Mouse (Mus musculus): ENCODE results near the gene Rassf8.

Gene Rassf8

GRCm38 (mm10) chr6:145746132-145746849, at the start of gene Rassf8:
TSS of gene Rassf8 (plus strand) at chr6:145746748.
- peak; percentile 93 for DNase-seq (ENCODE audit: low spot score)

GRCm38 (mm10) chr6:145701021-145701540, 45.5 kb upstream of the Rassf8 start:
- DNase-seq (ENCODE audit: low spot score) = no peak

- DNase-seq (ENCODE audit: low spot score) = no peak
Observed at GRCm38 (mm10) chr6:145703667-145704066, 42.9 kb upstream of the Rassf8 start.

DNA sequence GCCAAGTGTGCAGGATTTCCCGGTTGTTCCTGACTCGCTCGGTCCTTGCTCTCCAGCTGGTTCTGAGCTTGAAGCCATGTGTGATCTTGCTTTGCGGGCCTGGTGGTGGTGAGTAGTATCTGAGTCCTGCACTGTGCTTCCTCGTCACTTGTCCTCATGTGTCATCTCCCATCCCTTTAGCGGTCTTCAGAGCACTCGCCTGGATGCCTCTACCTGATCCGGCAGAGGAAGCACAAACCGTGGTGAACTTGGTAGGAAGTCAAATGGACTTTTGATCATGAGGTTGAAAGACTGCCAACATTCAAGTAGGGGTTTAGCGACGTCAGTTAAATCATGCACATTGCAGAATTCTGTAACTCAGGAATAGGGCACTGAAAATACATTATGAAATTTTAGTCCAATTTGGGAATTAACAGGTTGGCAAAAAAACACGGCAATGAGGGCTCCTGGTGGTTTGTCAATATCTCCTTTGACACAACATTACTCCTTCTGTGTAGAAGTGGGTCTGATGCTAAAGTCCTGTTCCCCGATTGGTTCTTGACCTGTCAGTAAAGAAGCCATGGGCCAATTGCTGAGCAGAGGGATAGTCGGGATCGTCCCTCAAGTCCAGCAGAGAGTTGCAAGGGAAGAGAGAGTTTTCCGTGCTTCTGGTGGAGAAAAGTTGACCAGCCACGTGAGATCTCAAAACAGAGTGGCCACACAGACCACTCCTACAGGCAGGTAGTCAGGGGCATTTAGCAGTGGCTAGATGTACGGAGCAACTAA, 36.4 kb upstream of the Rassf8 start:
- no peak for DNase-seq (ENCODE audit: low spot score)

DNA sequence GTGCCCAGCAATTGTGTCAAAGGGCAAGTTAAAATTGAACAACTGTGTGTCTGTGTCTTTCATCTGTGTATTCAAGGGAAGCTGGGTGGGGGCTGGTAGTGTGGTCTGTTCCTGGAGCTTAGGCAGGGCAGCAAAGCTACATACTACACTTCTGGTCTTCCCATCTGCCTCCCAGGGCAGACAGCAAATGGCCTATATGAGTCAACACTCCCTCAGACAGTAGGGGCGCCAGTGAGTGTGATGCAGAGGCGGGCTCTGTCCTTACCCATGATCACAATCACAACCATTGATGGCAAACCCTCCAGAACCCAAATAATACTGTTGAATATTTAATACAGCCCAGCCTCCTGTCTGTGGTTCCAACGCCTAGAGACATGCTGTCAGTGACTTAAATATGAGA, 35.8 kb upstream of the Rassf8 start:
- no peak for DNase-seq (ENCODE audit: low spot score)

- no peak for DNase-seq (ENCODE audit: low spot score)
Observed at GRCm38 (mm10) chr6:145711320-145711719, 35.2 kb upstream of the Rassf8 start.

GRCm38 (mm10) chr6:145713241-145714114, 33.1 kb upstream of the Rassf8 start:
- DNase-seq (ENCODE audit: low spot score) = no peak

- no peak for DNase-seq (ENCODE audit: low spot score)
Observed at GRCm38 (mm10) chr6:145714131-145714530, 32.4 kb upstream of the Rassf8 start.

DNA sequence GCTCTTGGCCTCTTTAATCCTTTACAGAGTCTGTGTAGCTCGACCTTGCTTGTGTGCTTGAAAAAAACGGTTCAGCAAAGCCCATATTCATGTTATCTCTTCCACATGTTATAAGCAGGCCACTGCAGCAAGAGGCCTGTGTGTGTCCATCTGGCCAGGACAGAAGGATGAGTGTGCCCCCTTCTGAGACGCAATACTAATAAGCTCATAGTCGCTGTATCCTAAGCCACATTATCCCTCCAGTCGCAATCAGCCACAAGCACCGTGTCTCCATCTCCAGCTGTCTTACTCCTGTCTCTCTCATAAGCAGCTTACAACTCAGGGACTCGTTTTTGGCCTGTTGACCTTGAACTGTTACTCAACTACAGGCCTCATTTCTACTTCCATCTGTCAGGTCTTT, 24.0 kb upstream of the Rassf8 start:
- DNase-seq (ENCODE audit: low spot score) = peak; percentile 52

DNA sequence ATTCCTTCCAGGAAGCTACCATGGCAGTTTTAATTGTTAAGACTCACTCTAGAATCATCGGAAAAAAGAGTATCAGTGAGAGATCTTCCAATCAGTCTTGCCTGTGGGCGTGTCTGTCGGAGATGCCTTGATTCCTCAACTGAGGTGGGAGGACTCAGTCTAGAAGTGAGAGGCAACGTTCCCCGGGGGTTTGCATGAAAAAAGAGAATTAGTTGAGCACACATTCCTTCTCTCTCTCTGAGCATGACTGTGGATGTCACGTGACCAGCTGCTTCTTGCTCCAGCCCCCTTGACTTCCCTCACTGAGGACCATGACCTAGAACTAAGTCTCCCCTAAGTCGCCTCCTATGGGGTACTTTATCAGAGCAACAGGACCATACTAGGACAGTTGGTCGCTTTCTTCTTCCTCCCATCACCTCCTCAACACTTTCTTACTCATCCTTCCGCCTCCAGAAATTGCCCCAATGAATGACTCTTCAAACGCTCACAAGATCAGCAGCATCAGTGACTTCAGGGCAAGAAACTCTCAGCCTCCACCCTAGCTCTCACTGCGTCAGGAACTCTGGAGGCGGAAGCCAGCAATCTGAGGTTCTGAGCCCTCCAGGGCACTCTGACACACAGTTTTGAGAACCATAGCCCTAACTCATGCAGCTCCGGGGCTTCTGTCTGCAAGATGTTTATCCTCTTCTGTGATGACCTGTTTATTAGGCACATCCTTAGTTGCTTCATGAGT, 23.3 kb upstream of the Rassf8 start:
- no peak for DNase-seq (ENCODE audit: low spot score)

GRCm38 (mm10) chr6:145725849-145726248, 20.7 kb upstream of the Rassf8 start:
- DNase-seq (ENCODE audit: low spot score) = no peak

DNA sequence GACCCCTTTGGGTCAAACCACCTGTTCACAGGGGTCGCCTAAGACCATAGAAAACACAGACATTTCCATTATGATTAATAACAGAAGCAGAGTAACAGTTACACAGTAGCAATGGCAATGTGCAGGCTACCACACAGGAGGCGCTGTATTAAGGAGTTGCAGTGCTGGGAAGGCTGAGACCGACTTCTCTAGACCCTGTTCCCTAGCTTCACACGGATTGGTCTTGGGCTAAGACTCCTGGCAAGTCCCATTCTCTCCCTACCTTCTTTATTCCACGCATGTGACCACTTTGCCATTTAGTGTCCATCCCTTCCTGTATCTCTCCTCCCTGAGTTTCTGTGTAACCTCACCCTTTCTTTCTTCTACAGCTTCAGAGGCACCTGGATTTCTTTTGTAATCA, 19.6 kb upstream of the Rassf8 start:
- DNase-seq (ENCODE audit: low spot score) = no peak

DNA sequence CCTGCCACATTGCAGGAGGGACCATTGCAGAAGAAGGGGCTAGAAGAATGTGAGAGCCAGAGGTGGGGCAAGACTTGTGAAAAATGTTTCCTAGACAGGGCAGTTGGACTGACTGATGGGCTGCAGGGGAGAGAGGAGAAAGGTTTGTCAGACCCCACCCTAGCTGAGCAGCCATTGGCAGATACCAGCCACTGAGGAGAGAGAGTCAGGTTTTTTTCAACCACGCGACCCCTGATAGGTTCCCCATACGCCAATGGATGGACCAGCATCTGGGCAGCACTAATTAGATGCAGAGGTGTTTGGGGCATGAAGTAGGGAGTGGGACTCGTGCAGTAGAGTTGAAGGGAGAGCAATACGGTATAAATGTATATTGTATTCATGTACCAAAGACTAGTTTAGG, 13.7 kb upstream of the Rassf8 start:
- no peak for DNase-seq (ENCODE audit: low spot score)

GRCm38 (mm10) chr6:145733276-145733675, 13.3 kb upstream of the Rassf8 start:
- no peak for DNase-seq (ENCODE audit: low spot score)

DNA sequence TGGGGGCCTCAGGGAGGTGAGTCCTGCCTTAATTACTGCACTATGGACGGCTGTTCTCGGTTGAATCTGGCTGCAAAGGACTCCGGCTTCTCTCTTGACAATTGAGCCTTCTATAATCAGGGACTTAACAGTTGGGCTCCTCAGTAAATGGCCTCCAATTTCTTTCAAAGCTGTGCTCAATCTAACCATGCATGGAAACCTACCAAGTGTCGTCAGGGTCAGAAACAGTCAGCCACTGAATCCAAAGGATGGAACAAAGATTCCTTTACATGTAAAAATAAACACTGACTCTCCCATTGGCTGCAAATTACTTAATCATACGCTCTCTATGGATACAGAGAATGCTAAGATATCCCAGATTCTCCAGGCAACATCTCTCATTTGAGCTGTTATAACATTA, 12.6 kb upstream of the Rassf8 start:
- DNase-seq (ENCODE audit: low spot score) = no peak

- DNase-seq (ENCODE audit: low spot score) = no peak
Observed at GRCm38 (mm10) chr6:145736099-145736498, 10.4 kb upstream of the Rassf8 start.

- no peak for DNase-seq (ENCODE audit: low spot score)
Observed at GRCm38 (mm10) chr6:145739231-145739630, 7.3 kb upstream of the Rassf8 start.

DNA sequence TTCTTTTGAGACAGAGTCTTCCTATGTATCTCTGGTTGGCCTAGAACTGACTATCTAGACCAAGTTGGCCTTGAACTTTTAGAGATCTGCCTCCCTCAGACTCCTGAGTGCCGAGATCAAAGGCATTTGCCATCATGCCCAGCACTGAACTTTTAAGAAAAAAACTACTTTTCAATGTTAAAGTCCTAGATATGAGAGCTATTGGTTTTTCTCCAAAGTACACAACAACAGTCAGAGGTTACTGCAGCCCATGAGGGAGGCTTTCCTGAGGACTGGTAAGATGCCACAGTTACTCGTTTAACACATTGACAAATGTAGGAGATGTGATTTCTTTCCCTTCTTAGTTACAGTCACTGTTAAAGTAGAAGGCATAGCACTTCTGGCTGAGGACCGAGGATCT, 6.5 kb upstream of the Rassf8 start:
- DNase-seq (ENCODE audit: low spot score) = no peak

DNA sequence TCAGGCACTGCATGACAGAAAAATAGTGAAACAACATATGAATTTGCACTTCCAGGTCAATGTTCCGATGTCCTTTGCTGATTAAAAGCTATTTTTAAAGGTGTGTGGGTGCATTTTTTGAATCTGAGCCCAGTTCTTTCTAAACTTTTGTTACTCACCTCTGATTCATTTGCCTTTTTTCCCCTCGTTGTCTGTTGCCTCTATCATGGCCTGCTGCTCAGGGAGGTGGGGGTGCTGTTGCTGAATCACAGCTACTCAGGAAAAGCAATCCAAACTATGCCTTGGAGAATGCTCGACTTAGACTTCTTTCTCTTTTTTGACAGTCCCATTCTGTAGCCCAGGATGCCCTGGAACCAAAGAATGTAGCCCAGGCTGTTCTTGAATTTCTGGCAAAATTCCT, 1.3 kb upstream of the Rassf8 start:
- no peak for DNase-seq (ENCODE audit: low spot score)

- peak; percentile 50 for DNase-seq (ENCODE audit: low spot score)
Observed at GRCm38 (mm10) chr6:145746921-145747670, 548 bp downstream of the Rassf8 start.

Data from retina, embryonic 14.5 days (tissue).